Comparison of ENCODE assay signal across 8 mouse cellular contexts in the genomic region with DNA sequence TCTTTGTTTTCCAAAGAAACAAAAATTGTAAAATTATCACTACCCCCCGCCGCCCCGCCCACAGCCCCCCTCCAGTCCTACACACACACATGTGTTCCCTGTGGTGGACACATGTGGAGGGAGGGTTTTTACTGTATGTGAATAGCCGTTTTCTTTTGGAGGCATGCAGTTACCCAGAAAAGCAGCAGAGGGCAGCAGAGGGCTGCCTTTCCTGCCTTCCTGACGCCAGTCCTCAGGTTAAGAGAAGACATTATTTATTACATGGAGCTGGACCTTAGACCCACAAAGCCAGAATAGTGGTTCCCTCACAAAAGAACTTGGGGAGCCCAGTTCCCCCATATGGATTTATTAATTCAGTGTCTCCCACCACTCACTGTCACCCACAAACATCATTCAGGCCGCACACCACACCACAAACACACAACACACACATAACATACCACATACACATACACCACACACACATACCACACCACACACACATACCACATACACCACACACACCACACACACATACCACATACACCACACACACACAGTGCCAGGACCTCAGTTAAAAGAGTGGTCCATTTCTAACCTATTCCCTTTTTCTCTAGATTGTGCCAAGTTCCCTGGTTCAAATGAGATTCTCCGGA. TPM values are rescaled to one million over a fixed set of nuclear protein-coding genes. Genes with fewer than 3 reads are reported as not detected.
DNase-seq lines count a peak whose midpoint lies in the region; ATAC-seq and TF ChIP-seq lines count a peak whose summit lies in the region.

No protein-coding gene starts in this region.

- no peak overlapping the region for H3K27ac ChIP-seq in embryonic facial prominence, embryonic 14.5 days (replicated peaks; ENCODE audit: low read depth, low read length)
- no peak overlapping the region for H3K27ac ChIP-seq in kidney, embryonic 16.5 days (ENCODE audit: low read length)
- H3K27ac ChIP-seq in liver, adult 2 months (replicated peaks; ENCODE audit: insufficient read depth, low read depth, low read length): no peak overlapping the region

- no peak overlapping the region for H3K4me3 ChIP-seq in C2C12 (ENCODE audit: insufficient read depth, poor library complexity, severe bottlenecking)
- no peak overlapping the region for H3K4me3 ChIP-seq in embryonic facial prominence, embryonic 14.5 days (ENCODE audit: low read depth, low read length)
- no peak overlapping the region for H3K4me3 ChIP-seq in kidney, embryonic 16.5 days (ENCODE audit: low read length)
- H3K4me3 ChIP-seq in liver, adult 2 months (ENCODE audit: insufficient read depth, low read depth, low read length): no peak overlapping the region

- TF ChIP-seq CTCF in C2C12 (IDR thresholded peaks at IDR 0.05; ENCODE audit: control insufficient read depth, insufficient read depth, insufficient read length): peak; percentile 57
- TF ChIP-seq CTCF in liver, adult 2 months (IDR thresholded peaks at IDR 0.05; ENCODE audit: low read depth, low read length): peak; percentile 94

- no peaks in the 10 kb centered on the region for H3K4me1 ChIP-seq in embryonic facial prominence, embryonic 14.5 days (ENCODE audit: control insufficient read depth, insufficient read depth, low read length)
- peaks cover 3% of the 10 kb centered on the region; the same call in 1 of the 2 replicates for H3K4me1 ChIP-seq in kidney, embryonic 16.5 days (ENCODE audit: insufficient read depth, low read length)
- H3K4me1 ChIP-seq in liver, adult 2 months (ENCODE audit: control insufficient read depth, insufficient read depth, low read length): 0 out of 2 replicates have a peak, but pooled peaks cover 2% of the 10 kb centered on the region

- H3K79me2 ChIP-seq in C2C12 (ENCODE audit: control insufficient read depth, insufficient read depth): no peaks in the 10 kb centered on the region
- H3K79me2 ChIP-seq in liver, adult 2 months (ENCODE audit: control insufficient read depth, insufficient read depth, low read length): no peaks in the 10 kb centered on the region

- no peak overlapping the region for H3K9ac ChIP-seq in embryonic facial prominence, embryonic 14.5 days (ENCODE audit: low read depth, low read length)
- no peak overlapping the region for H3K9ac ChIP-seq in kidney, embryonic 16.5 days (replicated peaks; ENCODE audit: low read length)
- no peak overlapping the region for H3K9ac ChIP-seq in liver, adult 2 months (ENCODE audit: low read depth, low read length)

- WGBS in embryonic facial prominence, embryonic 14.5 days: 17% methylated on average over 7 of the region's 7 CpGs
- WGBS in kidney, embryonic 16.5 days: 21% methylated on average over 7 of the region's 7 CpGs
- 24% methylated on average over 7 of the region's 7 CpGs for WGBS in liver, adult 2 months

- H3K27me3 ChIP-seq in C2C12 (ENCODE audit: control insufficient read depth, insufficient read depth, insufficient read length): peaks cover 19% of the 10 kb centered on the region
- H3K27me3 ChIP-seq in embryonic facial prominence, embryonic 14.5 days (replicated peaks; ENCODE audit: control insufficient read depth, insufficient read depth, low read length): no peaks in the 10 kb centered on the region
- H3K27me3 ChIP-seq in kidney, embryonic 16.5 days (ENCODE audit: insufficient read depth, low read length): no peaks in the 10 kb centered on the region
- H3K27me3 ChIP-seq in liver, adult 2 months (ENCODE audit: control insufficient read depth, insufficient read depth, low read length): no peaks in the 10 kb centered on the region
- 0 out of 2 replicates have a peak, but pooled peaks cover 2% of the 10 kb centered on the region for H3K27me3 ChIP-seq in splenic B cell, adult 2 months (ENCODE audit: control insufficient read depth, insufficient read depth, low read length, poor library complexity, severe bottlenecking)

- no peaks in the 10 kb centered on the region for H3K79me3 ChIP-seq in C2C12 (ENCODE audit: low read depth)

- peak; percentile 33 to 43 for DNase-seq in adrenal gland, postnatal 4 days (ENCODE audit: low spot score in 2 of 2)
- DNase-seq in embryonic facial prominence, embryonic 14.5 days (ENCODE audit: low spot score): peak; percentile 53
- DNase-seq in heart, adult 9 months (ENCODE audit: low spot score in 2 of 2): peak; percentile 37 to 71
- DNase-seq in liver, adult 2 months (ENCODE audit: extremely low read depth, low read depth, low spot score): peak; percentile 50
- peak; percentile 63 to 79 for DNase-seq in natural killer cell, adult 2 months (ENCODE audit: low spot score in 2 of 2)
- DNase-seq in splenic B cell, adult 2 months (ENCODE audit: low read depth, low spot score): peak; percentile 87

- H3K4me2 ChIP-seq in embryonic facial prominence, embryonic 14.5 days (ENCODE audit: low read depth, low read length): no peak overlapping the region
- H3K4me2 ChIP-seq in kidney, embryonic 16.5 days (replicated peaks; ENCODE audit: low read depth, low read length): no peak overlapping the region

- no peak for TF ChIP-seq POLR2A in liver, adult 2 months (IDR thresholded peaks at IDR 0.05; ENCODE audit: extremely low read depth, insufficient read depth, low read length)

- H3K9me3 ChIP-seq in embryonic facial prominence, embryonic 14.5 days (ENCODE audit: control insufficient read depth, low read length): no peaks in the 10 kb centered on the region
- no peaks in the 10 kb centered on the region for H3K9me3 ChIP-seq in kidney, embryonic 16.5 days (ENCODE audit: low read length)

- ATAC-seq in embryonic facial prominence, embryonic 14.5 days (ENCODE audit: low read depth): 0 out of 2 replicates have a peak, but pooled peaks have one; percentile 55
- peak; percentile 67 for ATAC-seq in kidney, embryonic 16.5 days (ENCODE audit: low FRiP score, low TSS enrichment)

- no peak overlapping the region for H3ac ChIP-seq in C2C12 (ENCODE audit: control insufficient read depth, insufficient read length, low read depth)

- H3K36me3 ChIP-seq in C2C12 (ENCODE audit: control insufficient read depth, insufficient read depth): no peaks in the 10 kb centered on the region
- no peaks in the 10 kb centered on the region for H3K36me3 ChIP-seq in embryonic facial prominence, embryonic 14.5 days (ENCODE audit: control insufficient read depth, insufficient read depth, low read length)
- no peaks in the 10 kb centered on the region for H3K36me3 ChIP-seq in kidney, embryonic 16.5 days (ENCODE audit: insufficient read depth, low read length)
- H3K36me3 ChIP-seq in liver, adult 2 months (ENCODE audit: control insufficient read depth, insufficient read depth, low read length): no peaks in the 10 kb centered on the region
- no peaks in the 10 kb centered on the region for H3K36me3 ChIP-seq in splenic B cell, adult 2 months (ENCODE audit: control insufficient read depth, insufficient read depth, low read length, poor library complexity, severe bottlenecking)

TF ChIP-seq in C2C12, 6 proteins besides CTCF, POLR2A, EP300 and RAD21:
- TF ChIP-seq MAX (IDR thresholded peaks at IDR 0.05) (no peak), MYOD1 (IDR thresholded peaks at IDR 0.05; ENCODE audit: control insufficient read depth, insufficient read length, low read depth) (no peak), USF1 (IDR thresholded peaks at IDR 0.05; ENCODE audit: low read depth) (no peak), MYOG (IDR thresholded peaks at IDR 0.05; ENCODE audit: control insufficient read depth, extremely low read depth, insufficient read length) (no peak), FOSL1 (IDR thresholded peaks at IDR 0.05; ENCODE audit: insufficient read depth, low read length, poor library complexity, severe bottlenecking) (no peak), CEBPB (IDR thresholded peaks at IDR 0.05; ENCODE audit: low read depth) (no peak)

RNA-seq across cellular contexts. Expression of gene Efcab14, which starts 5.8 kb away (rescaled TPM):
- polyA plus RNA-seq in C2C12 (2012; fragmentation: generic; extraction: Trizol): 12.6 TPM
- 10 to 100 TPM; 68.1 to 71.2 TPM for total RNA-seq in adrenal gland, postnatal 4 days (2021)
- 42.3 and 43.9 TPM in 2 replicates for polyA plus RNA-seq in embryonic facial prominence, embryonic 14.5 days (2014; fragmentation: Nextera tagmentation; extraction: Ambion mirVana)
- 32.7 and 41.9 TPM in 2 replicates for polyA plus RNA-seq in kidney, embryonic 16.5 days (2015; fragmentation: Nextera tagmentation; extraction: Ambion mirVana)
- 10.7 TPM in 2 replicates for total RNA-seq in liver, adult 2 months (2014; rRNA removed)
- 8.0 and 9.7 TPM in 2 replicates for polyA plus RNA-seq in liver, adult 2 months (2012; rRNA removed)

RNA-seq across cellular contexts. Expression of gene Tex38, which starts 49.1 kb away (rescaled TPM):
- not detected for polyA plus RNA-seq in C2C12 (2012; fragmentation: generic; extraction: Trizol)
- total RNA-seq in adrenal gland, postnatal 4 days (2021): 1 to 10 TPM; 2.4 to 2.5 TPM
- polyA plus RNA-seq in embryonic facial prominence, embryonic 14.5 days (2014; fragmentation: Nextera tagmentation; extraction: Ambion mirVana): 0.26 TPM in 1 of 2 replicates, not detected in the other
- polyA plus RNA-seq in kidney, embryonic 16.5 days (2015; fragmentation: Nextera tagmentation; extraction: Ambion mirVana): 0.20 and 0.37 TPM in 2 replicates
- not detected in 2 replicates for total RNA-seq in liver, adult 2 months (2014; rRNA removed)
- polyA plus RNA-seq in liver, adult 2 months (2012; rRNA removed): 0.23 TPM in 1 of 2 replicates, not detected in the other

RNA-seq across cellular contexts. Expression of gene Atpaf1, which starts 52.9 kb away (rescaled TPM):
- 15.7 TPM for polyA plus RNA-seq in C2C12 (2012; fragmentation: generic; extraction: Trizol)
- 10 to 100 TPM; 63.0 to 68.3 TPM for total RNA-seq in adrenal gland, postnatal 4 days (2021)
- polyA plus RNA-seq in embryonic facial prominence, embryonic 14.5 days (2014; fragmentation: Nextera tagmentation; extraction: Ambion mirVana): 54.4 and 58.7 TPM in 2 replicates
- 58.0 and 59.7 TPM in 2 replicates for polyA plus RNA-seq in kidney, embryonic 16.5 days (2015; fragmentation: Nextera tagmentation; extraction: Ambion mirVana)
- total RNA-seq in liver, adult 2 months (2014; rRNA removed): 13.4 and 16.5 TPM in 2 replicates
- polyA plus RNA-seq in liver, adult 2 months (2012; rRNA removed): 23.4 and 25.4 TPM in 2 replicates
